Mouse (Mus musculus): ENCODE results near the gene Sys1. TPM values are rescaled to one million over a fixed set of nuclear protein-coding genes. Genes with fewer than 3 reads are reported as not detected.

Gene Sys1
- total RNA-seq, 2 experiments from 2014 or later: 34.7 to 35.0 TPM

DNA sequence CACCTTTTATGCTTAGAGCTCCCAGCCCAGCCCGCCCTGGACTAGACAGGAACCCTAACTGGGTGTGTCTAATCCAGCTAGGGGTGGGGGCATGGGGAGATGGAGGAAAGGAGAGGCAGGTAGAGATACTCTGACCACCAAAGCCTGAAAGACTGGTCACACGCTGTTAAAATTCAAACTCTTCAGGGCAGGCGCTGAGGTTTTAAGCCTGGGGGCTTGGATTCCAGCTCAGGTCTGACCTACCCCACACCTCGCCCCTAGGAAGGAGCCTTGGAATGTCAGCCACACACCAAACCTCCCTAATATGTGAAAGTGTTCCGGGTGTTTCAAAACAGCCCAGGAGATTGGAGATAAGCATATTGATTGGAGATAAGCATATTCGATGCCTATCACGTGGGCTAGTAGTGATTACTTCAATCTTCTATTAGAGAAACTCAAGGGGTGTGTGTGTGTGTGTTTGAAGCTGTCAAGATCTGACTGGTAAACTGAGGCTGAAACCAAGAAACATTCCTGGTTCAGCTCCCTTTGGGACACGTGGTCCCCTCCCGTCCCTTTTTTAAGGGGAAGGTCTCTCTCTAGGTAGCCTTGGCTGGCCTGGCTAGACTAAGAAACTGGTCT lies 23.4 kb upstream of the Sys1 start:
- DNase-seq (ENCODE audit: low spot score in 2 of 2): no peak

DNA sequence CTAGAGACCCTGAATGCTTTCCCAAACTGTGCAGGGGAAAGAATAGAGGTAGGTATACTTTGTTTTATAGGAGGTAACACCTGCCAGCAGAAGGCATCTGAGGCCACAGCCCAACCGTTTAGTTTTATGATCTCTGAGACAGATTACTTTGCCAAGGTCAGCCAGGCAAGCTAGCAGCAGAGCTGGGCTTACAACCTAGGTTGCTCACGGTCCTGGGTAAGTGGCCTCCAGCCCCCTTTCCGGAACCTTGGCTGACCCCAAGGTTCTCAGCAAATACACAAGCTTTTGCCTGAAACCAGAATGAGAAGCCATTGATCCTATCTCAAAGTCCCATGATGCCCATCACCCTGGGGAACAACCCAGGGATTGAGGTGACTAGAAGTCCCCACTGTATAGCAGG lies 22.1 kb upstream of the Sys1 start:
- DNase-seq (ENCODE audit: low spot score in 2 of 2): no peak

DNA sequence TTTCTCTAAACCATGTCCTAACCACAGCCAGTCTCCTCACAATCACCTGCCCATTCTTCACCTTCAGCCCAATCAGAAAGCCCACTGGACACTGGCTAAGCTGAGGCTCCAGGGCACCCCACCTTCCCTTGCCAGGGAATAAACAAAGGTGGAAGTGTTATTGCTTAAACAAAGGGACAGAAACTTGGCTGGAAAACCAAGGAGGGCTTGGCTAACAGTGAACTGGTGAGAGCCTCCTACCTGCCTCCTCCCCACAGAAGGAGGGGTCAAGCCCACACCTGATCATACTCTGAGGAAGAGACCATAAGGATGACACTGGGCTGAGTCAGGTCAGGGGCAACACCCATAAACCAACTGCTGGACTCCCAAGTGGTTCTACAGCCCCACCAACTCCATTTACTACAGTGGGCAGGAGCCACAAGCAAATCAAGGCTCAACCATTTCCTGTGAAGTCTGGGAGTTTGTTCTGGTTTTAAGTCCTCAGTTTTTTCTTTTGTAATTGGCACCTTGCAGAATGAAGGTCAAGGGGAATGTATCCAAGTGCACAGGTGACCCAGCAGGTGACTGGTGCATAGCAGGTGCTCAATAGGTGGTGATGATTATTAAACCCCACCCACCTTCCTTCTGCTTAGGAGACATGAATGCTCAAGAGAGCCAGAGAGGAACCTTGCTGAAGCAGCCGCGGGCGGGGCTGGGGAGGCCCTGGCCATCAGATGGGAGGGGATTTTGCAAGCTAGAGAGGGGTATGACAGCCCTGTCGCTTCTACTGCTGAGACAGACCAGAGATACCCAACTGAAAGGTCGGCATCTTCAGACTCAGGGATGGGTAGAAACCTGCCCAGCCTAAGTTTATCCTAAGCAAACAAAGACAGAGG lies 21.3 kb upstream of the Sys1 start:
- no peak for DNase-seq (ENCODE audit: low spot score in 2 of 2)

DNA sequence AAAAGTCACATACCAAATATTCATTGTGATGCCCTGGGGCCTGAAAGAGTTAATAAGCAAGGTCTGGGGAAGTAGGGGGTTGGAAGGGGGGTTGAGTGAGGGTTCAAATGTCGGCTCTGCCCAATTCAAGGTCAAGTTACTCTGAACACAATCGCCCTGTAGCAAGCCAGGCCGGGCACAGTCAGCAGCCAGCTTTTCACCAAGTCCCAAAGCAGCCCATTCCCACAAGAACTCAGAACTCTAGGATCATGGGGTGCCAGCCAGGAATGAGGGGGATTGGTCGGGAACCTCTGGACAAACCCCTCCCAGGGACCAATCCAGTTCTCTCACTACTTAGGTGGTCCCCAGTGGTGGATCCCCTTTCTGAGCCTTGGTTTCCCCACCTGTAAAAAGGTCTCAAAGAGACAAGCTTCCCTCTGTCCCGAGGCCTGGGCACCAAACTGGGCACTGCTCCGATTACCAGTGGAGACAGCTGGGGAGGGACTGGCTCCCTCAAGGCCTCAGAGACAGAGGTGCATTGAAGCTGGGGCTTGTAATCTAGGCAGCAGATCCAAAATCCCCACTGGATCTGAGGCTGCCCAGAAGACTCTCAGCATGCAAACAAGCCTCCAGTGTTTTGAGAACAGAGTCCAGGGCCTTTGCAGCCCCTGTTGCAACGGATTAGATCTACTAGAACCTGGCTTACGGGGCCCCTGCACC lies 20.4 kb upstream of the Sys1 start:
- DNase-seq (ENCODE audit: low spot score in 2 of 2): no peak

DNA sequence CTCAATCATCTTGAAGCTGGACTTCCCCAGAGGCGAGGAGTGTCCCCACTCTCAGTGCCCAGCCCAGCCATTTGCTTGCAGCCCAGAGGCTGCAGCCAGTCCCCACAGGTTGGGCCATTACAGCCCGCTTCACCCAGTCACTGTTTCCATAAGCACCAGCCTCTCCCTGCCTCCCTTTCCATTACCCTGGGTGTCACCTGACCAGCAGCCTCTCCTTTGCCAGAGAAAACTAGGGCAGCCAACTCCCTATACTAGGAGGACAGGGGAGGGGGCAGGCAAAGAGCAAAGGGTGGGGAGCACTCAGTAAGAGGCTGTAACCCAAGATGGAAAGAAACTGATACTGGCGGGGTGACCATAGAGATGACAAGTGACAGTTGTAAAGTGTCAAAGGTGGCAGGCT lies 19.8 kb upstream of the Sys1 start:
- DNase-seq (ENCODE audit: low spot score in 2 of 2): no peak

DNA sequence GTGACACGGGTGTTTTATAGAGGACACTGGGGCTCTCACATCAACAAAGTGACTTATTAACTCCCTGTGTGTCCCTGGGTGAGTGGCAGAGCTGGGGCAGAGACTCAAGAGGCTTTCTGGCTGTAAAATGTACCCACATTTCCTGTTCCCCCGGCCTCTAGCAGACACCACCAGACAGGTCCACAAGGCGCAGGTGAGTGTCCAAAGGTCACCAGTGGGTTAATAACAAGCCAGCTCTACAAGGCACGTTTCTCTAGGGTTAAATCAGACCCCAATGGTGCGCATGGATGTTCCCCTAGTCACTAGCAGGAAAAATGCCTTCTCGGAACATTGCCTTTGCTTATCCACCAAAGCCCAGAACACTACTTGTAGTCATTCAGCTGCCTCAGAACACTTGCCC lies 19.1 kb upstream of the Sys1 start:
- DNase-seq (ENCODE audit: low spot score in 2 of 2): no peak

DNA sequence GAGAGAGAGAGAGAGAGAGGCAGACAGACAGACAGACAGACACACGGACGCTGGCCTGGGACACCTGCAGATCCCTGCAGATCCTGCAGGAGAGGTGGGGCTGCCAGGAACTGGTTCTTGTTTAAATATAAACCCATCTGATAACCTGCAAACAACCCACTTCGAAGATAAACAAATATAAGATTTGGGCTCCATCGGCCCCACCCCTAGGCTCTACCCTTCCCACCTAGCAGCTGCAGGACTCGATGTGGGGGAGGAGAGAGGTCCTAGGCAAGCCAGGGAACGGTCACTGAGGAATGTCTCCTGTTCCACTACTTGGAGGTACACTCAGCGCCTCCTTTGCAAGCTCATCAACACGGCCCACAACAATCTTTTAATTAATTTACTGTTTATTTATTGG lies 18.5 kb upstream of the Sys1 start:
- DNase-seq (ENCODE audit: low spot score in 2 of 2): no peak

DNA sequence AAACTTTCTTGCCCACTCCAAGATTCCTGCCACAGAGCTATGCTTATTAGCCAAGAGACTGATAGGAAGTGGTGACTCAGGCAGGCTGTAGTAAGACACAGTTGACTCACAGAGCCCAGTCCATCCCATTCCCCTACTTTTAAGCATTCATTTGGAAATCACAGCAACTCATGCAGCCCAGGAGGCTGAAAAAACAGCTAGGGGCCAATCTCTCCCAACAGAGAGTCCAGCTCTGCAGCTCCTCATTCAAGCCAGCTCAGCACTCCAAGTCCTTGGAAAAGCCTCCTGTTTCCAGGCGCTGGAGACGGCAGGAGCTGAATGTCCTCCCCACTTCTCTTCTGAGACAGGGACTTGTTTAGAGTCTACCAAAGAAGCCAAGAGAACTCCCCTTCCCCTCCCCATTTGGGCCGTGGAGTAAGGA lies 17.8 kb upstream of the Sys1 start:
- DNase-seq (ENCODE audit: low spot score in 2 of 2): no peak

DNA sequence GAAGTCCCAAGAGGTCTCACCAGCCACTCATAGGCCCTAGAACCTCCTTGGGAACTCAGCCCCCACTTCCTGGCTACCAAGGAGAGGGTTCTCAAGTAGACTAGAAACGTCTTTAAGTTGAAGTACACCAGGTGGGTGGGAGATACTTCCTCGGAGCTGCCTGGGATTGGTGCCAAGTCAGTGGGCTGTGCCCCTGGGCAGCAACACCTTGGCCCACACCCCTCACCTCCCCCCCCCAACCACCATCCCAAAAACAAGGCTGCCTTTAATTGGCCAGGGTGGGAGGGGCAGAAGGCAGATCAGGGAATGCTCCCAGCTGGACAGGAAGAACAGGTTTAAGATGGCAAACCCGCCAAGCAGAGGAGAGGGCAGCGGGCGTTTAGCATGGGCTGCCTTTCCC lies 16.4 kb upstream of the Sys1 start:
- DNase-seq (ENCODE audit: low spot score in 2 of 2): no peak

DNA sequence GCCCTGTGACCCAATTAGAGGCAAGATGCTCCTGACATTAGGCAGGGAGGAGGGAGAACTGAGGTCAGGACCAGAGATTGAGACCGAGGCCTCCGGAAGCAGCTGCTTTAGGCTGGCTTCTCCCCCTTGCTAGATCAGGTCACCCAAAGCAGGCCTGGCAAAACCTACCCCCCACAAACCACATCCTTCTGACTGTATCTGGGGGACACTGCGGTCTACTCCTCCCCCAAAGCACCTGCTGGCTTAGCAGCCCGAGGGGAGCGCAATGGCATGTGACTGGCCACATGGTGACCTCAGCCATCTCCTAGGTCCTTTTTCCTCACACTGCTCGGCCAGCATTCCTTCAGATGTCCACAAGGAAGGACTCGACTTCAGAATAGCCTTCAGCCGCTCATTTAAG lies 15.6 kb upstream of the Sys1 start:
- no peak for DNase-seq (ENCODE audit: low spot score in 2 of 2)

DNA sequence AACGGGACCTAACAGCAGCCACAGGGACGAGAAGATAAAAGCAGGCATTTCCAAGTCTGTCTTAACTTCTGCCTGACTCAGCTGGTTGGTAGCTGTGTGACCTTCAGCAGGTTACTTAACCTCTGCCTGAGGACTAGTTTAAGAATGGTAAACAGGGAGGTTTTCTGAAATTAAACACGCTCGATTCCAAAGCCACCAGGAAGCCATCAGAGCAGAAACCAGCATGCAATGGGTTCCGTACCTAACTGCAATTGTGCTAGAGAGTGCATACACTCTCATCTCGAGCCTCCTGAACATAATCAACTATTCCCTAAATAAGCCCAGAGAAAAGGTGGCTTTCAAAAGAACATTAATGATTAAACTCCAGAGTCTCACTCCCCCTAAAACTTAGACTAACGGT lies 15.0 kb upstream of the Sys1 start:
- no peak for DNase-seq (ENCODE audit: low spot score in 2 of 2)

DNA sequence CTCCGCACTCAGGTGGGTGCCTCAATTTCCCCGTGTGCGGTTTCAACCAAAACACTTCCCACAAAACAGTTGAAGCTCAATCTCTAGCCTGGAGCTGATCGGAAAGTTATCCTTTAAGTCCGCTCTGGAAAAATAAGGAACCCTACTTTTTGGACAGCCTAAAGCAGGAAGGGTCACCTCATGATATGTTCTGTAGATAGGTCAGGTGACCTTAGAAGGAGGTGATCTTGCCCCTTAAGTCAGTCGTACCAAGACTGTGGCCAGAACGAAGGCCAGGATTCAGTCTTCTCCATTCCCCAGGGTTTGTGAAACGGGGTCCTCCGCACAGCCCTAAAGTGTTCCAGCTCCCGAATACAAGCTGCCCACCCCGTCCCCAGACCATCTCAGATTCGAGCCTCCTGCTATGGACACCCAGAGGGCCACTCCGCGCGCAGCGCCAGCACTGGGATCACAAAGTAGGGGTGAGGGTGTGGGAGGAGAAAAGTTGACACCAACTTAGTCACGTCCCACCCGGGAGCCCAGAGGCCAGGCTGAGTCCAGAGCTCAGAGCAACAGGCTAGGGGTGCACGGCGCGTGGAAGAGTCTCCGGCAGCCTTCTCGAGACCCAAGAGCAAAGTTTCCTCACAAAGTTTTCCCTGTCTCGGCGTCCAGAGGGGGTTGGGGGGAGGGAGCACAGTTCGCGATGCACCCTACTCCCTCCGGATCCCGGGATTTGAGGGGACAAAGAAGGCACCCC lies 14.3 kb upstream of the Sys1 start:
- DNase-seq (ENCODE audit: low spot score in 2 of 2): no peak

DNA sequence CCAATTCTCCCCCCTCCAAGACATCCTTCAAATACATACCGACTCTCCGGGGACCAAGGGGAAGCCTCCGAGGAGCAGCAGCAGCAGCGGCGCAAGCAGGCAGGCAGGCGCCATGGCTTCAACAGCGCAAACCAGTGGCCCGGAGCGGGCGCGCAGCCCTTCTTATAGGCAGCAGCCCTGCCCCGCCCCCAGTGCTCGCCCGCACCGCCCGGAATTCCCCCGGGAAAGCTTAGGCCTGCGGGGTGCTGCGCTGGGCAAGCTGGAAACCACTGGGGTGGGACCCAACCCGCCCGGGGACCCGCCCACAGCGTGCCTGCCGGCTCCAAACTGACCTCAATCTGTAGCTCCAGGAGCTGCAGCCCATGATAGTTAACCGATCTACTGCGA lies 13.7 kb upstream of the Sys1 start:
- peak; percentile 76 to 78 for DNase-seq (ENCODE audit: low spot score in 2 of 2)

DNA sequence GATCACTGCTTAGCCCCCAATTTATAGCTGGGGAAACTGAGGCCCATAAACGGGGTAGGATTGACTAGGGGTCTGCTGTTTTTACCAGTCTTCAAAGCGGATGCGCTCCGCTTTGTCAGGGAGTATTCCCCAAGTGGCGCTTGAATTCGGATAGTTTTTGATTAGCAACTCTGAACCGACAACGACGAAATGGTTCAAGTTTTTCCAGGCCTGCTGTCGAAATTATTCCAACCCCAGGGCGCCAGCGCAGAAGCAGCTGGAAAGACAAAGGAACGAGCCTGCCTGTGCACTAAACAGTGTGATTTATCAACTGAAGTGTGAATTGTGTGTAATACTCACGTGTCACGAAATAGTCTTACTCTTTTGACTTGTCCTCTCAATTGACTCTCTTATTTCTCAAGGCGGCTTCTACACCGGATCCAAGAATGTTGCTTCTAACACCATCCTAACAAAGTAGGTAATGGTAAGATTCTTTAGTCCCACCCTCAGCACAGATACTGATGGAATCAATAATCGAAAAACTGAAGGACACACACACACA lies 13.2 kb upstream of the Sys1 start, which contains the start of gene Sdc4:
Gene Sdc4, minus strand, starts transcription at position 428 of the 541 bp plus-strand sequence.
- DNase-seq (ENCODE audit: low spot score in 2 of 2): no peak

DNA sequence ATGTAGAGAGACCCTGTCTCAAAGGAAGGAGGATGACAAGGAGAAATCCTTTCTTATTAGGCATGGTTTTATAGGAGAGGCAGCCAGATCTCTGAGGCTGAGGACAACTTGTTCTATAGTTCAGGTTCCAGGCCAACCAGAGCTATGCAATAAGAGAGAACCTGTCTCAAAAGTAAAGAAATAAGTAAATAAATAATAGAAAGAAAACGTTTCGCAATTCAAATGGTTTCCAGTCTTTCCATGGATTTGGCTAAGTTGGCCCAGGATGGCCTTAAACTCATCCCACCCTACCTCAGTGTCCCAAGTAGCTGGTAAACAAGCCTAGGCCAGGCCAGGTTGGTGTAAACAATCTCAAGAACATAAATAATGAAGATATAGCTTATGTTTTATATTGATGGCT lies 12.1 kb upstream of the Sys1 start:
- no peak for DNase-seq (ENCODE audit: low spot score in 2 of 2)

DNA sequence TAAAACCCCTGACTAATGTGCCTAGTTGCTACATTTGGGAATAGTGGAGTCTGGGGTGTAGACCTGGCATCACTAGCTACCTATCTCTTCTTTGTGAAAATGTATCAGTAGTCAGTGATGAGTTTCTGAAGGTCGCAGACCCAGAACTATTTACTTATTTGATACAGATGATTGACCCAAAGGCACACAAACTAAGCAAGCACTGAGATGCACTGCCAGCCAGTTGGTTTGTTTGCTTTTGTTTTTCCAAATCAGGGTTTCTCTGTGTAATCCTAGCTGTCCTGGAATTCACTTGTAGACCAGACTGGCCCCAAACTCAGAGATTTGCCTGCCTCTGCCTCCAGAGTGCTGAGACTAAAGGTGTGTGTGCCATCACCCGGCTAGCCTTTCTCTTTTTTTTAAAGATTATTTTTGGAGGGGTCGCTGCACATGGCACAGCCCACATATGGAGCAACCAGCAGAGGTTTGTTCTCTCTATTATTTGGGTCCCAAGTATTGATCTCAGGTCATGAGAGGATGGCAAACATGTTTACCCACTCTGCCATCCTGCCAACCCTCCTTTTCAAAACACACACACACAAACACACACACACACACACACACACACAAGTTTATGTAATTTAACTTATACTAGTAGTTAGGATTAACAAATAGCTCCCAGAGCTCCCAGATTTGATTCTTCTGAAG lies 11.2 kb upstream of the Sys1 start:
- DNase-seq (ENCODE audit: low spot score in 2 of 2): no peak

DNA sequence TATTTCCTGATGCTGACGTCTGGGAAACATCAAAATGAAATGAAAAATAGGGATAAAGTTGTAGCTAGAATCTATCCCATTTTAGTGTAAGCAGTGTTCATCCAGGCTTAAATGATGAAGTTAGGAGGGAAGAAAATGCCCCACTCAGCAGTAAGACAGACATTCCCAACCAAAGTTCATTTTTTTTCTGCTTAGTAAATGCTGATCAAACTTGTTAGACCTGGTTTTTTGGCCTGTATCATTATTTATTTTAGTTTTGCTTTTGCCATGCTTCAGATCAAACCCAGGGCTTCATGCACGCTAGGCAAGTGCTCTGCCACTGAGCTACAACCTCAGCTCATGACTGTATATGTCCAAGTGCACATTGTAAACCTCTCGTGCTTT lies 10.7 kb upstream of the Sys1 start:
- DNase-seq (ENCODE audit: low spot score in 2 of 2): no peak

DNA sequence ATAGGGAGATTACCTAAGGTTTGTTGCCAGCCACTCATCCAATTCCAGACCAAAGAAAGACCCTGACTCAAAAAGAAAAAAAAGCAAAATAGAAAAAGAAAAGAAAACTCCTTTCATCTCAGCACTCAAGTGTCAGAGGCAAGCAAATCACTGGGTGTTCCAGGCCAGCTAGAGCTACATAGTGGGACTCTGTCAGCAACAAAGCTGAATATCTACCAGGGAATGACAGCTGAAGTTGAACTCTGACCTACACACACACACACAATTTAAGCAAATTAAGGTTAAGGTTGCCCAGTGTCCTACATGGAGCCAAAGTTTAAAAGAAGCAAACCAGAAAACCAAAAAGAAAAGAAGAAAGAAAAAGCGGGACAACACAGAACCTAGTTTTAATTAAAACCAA lies 8.6 kb upstream of the Sys1 start:
- no peak for DNase-seq (ENCODE audit: low spot score in 2 of 2)

DNA sequence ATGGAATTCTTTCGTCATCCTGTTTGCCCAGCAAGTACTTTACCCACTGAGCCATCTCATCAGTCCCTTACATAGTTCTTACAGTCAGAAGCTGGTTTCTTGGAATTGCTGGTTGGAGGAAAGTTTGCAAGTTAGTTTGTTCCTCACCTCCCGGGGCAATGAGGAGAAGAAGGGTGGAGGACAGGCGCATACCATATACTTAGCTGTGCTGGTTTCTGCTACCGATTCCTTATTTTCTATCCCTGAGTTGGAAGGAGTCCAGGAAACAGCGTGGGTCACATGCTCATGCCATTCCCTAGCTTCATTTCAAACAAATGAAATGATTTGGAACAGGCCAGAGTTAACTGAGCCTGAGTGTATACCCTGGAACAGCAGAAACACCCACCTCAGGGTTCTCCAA lies 7.8 kb upstream of the Sys1 start:
- DNase-seq (ENCODE audit: low spot score in 2 of 2): no peak

DNA sequence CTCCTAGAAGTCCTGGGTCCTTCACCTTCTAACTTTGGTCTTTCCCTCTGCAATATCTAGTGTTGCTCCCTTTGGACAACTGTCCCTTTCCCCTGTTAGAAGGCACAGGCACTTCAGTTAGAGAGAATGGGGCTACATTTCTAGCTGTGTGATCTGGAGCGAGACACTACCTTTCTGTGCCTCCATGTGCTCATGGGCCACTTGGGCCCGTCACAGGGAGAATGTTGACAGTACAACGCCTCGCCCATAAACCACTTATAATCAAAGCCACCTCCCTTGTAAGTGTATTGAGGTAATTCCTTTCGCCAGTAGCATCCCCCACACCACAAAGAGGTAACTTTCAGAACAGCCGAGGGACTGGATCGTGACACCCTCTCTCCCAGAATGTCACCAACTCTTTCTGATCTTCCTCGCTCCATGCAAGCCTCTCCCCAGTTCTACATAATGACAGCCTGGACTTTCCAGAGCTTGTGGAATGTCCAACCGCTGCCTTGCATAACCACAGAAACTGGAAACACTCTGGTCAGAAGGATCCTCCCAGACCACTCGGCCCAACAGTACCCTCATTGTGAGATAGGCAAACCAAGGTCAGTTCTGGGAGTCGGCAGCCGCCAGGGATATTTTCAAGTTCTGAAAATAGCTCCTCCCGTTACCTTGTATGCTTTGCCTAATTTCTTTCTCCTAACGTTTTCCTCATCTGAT lies 7.3 kb upstream of the Sys1 start:
- DNase-seq (ENCODE audit: low spot score in 2 of 2): no peak

Measured in adrenal gland, postnatal 4 days (tissue).